Mouse (Mus musculus): ENCODE measurements around the gene Add1.

DNA sequence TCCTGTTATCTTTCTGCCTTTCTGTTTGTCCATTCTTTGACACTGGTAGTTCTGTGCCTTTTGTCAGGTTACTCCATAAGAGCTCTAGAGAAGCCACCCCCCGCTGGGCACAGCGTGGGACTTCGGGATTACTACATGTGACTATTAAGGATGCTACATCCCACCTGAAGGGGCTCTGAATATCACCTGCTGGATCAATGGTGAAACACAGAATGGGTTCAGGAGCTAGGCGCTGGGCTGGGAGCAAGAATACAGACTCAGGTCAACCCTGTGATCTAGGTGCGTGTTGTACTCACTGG is 47.0 kb upstream of the Add1 start:
- TF ChIP-seq CTCF (IDR thresholded peaks at IDR 0.05; ENCODE audit: extremely low read depth, insufficient read depth, low read length) (no peak), POLR2A (IDR thresholded peaks at IDR 0.05; ENCODE audit: extremely low read depth, insufficient read depth, low read length) (no peak)
